Mouse (Mus musculus) hindbrain, embryonic 12.5 days (tissue): ENCODE data around the gene Pip4p1. TPM values are rescaled to one million over a fixed set of nuclear protein-coding genes. Genes with fewer than 3 reads are reported as not detected.

Experiments used
- polyA plus RNA-seq: library from polyadenylated mRNA; unstranded; fragments of >200 nt; fragmentation: Nextera tagmentation; extraction: Ambion mirVana; gene quantifications from 2 replicates; pipeline ENCODE4 v1.2.1, GENCODE M21; 2016

Gene Pip4p1
- polyA plus RNA-seq, 1 experiment from 2014 or later: 71.8 TPM

Other genes starting within 250 kb of the Pip4p1 start
- not detected in 2 replicates for gene Olfr747, start 237.7 kb downstream of the Pip4p1 start, polyA plus RNA-seq
- not detected in 2 replicates for gene Olfr748, start 223.5 kb downstream of the Pip4p1 start, polyA plus RNA-seq
- gene Olfr749, start 185.8 kb downstream of the Pip4p1 start, polyA plus RNA-seq: not detected in 2 replicates
- 97.7 and 105 TPM in 2 replicates for gene Ttc5, start 145.3 kb downstream of the Pip4p1 start, polyA plus RNA-seq
- gene Ccnb1ip1, start 123.1 kb downstream of the Pip4p1 start, polyA plus RNA-seq: 0.46 TPM in 1 of 2 replicates, not detected in the other
- 50.8 and 50.9 TPM in 2 replicates for gene Parp2, start 123.0 kb downstream of the Pip4p1 start, polyA plus RNA-seq
- 6.3 and 6.7 TPM in 2 replicates for gene Tep1, start 60.3 kb downstream of the Pip4p1 start, polyA plus RNA-seq
- 0.39 and 0.51 TPM in 2 replicates for gene Klhl33, start 33.3 kb downstream of the Pip4p1 start, polyA plus RNA-seq
- gene Osgep, start 6.0 kb downstream of the Pip4p1 start, polyA plus RNA-seq: 108 and 122 TPM in 2 replicates
- 246 and 257 TPM in 2 replicates for gene Apex1, start 5.9 kb downstream of the Pip4p1 start, polyA plus RNA-seq
- gene Pnp, start 226 bp upstream of the Pip4p1 start, polyA plus RNA-seq: 38.2 and 39.5 TPM in 2 replicates
- not detected in 2 replicates for gene Gm49342, start 13.7 kb upstream of the Pip4p1 start, polyA plus RNA-seq
- gene Pnp2, start 25.1 kb upstream of the Pip4p1 start, polyA plus RNA-seq: 0.50 and 0.59 TPM in 2 replicates
- not detected in 2 replicates for gene Rnase10, start 76.9 kb upstream of the Pip4p1 start, polyA plus RNA-seq
- gene Rnase9, start 111.0 kb upstream of the Pip4p1 start, polyA plus RNA-seq: not detected in 2 replicates
- gene Rnase11, start 119.3 kb upstream of the Pip4p1 start, polyA plus RNA-seq: not detected in 2 replicates
- gene Rnase12, start 126.8 kb upstream of the Pip4p1 start, polyA plus RNA-seq: not detected in 2 replicates
- not detected in 2 replicates for gene Olfr750, start 143.6 kb upstream of the Pip4p1 start, polyA plus RNA-seq
- gene Rnase4, start 160.2 kb upstream of the Pip4p1 start, polyA plus RNA-seq: 17.8 and 18.7 TPM in 2 replicates
- gene Ang, start 160.3 kb upstream of the Pip4p1 start, polyA plus RNA-seq: 3.7 and 4.4 TPM in 2 replicates
- not detected in 2 replicates for gene Eddm3b, start 183.6 kb upstream of the Pip4p1 start, polyA plus RNA-seq
- 0.46 TPM in 1 of 2 replicates, not detected in the other for gene Rnase6, start 193.1 kb upstream of the Pip4p1 start, polyA plus RNA-seq
- gene Rnase1, start 215.9 kb upstream of the Pip4p1 start, polyA plus RNA-seq: 0.72 TPM in 1 of 2 replicates, not detected in the other
- gene Rnase2b, start 231.4 kb upstream of the Pip4p1 start, polyA plus RNA-seq: not detected in 2 replicates